Mouse (Mus musculus): Measurements from ENCODE around the gene Actr5.

DNA sequence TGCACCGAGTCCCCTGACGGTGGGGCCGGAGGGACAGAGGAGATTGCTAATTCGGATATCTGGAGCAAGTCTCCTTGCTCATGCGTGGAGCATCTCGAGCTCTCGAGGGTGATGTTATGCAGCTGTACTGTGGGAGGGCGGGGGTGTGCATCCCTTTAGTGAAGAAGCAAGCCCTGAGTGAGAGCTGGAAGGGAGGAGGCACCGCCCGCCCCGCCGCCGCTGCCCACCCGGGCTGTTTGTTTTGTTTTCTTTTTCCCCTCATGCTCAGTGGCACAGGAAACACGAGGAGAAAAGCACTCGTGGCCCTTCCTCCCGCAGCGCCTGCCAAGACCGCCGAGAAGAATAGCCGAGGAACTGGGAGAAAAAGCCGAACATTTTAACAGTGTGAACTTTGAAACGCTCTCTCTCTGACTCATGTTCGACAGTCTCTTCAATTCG lies 63.1 kb downstream of the Actr5 start:
- no peak for TF ChIP-seq CTCF (IDR thresholded peaks at IDR 0.05; ENCODE audit: low read depth)
- no peak for TF ChIP-seq EP300 (IDR thresholded peaks at IDR 0.05; ENCODE audit: low read depth)

Data from liver, embryonic 14.5 days (tissue).